Mouse (Mus musculus) forebrain, embryonic 12.5 days (tissue): ENCODE measurements around the gene Gstm2. TPM values are rescaled to one million over a fixed set of nuclear protein-coding genes. Genes with fewer than 3 reads are reported as not detected.
"Not testable (repeated sequence)": the region's sequence is repeated elsewhere in the genome, so short reads cannot be mapped to it uniquely, and the experiment has no call there.

Experiments used
- ATAC-seq: fragments of 200-750 bp; cut with Nextera tagmentation; 2 replicates; pipeline ENCODE4 v1.8.0; 2017; ENCODE audit warnings: moderate TSS enrichment; ENCODE audit not compliant: low FRiP score
- H3K27ac ChIP-seq: fragments of 300-500 bp; sonication (generic); 2 replicates; pipeline ENCODE4 v1.5.1; 2016; ENCODE audit warnings: mild to moderate bottlenecking
- H3K27me3 ChIP-seq: fragments of 300-500 bp; sonication (generic); 2 replicates; pipeline ENCODE4 v1.6.1; 2016; ENCODE audit warnings: mild to moderate bottlenecking
- H3K36me3 ChIP-seq: fragments of 300-500 bp; sonication (generic); replicated peaks from 2 replicates; pipeline ENCODE4 v1.6.1; 2016; ENCODE audit warnings: mild to moderate bottlenecking
- H3K4me1 ChIP-seq: fragments of 300-500 bp; sonication (generic); 2 replicates; pipeline ENCODE4 v1.6.1; 2016
- H3K4me2 ChIP-seq: fragments of 300-500 bp; sonication (generic); 2 replicates; pipeline ENCODE4 v1.6.1; 2016; ENCODE audit warnings: mild to moderate bottlenecking, moderate library complexity
- H3K4me3 ChIP-seq: fragments of 300-500 bp; sonication (generic); replicated peaks from 2 replicates; pipeline ENCODE4 v1.5.1; 2016; ENCODE audit warnings: mild to moderate bottlenecking
- H3K9ac ChIP-seq: fragments of 300-500 bp; sonication (generic); 2 replicates; pipeline ENCODE4 v1.6.1; 2016; ENCODE audit warnings: mild to moderate bottlenecking
- H3K9me3 ChIP-seq: fragments of 300-500 bp; sonication (generic); 2 replicates; pipeline ENCODE4 v1.6.1; 2016
- WGBS: fragments of 180-500 bp; shearing (Covaris S2); methylation state at CpG from one replicate; pipeline ENCODE4 v1.1.7; 2016; 5-methylcytosine and 5-hydroxymethylcytosine counted together
- polyA plus RNA-seq: library from polyadenylated mRNA; unstranded; fragments of >200 nt; fragmentation: Nextera tagmentation; extraction: Ambion mirVana; gene quantifications from 2 replicates; pipeline ENCODE4 v1.2.1, GENCODE M21; 2016

Gene Gstm2
- polyA plus RNA-seq, 1 experiment from 2014 or later: 9.3 TPM

GRCm38 (mm10) chr3:107953906-107954305 lies 32.3 kb downstream of the Gstm2 start:
- Histone ChIP-seq H3K27ac (no peak overlapping the region), H3K36me3 (no peaks in the 10 kb centered on the region), H3K4me2 (no peak overlapping the region), H3K27me3 (no peaks in the 10 kb centered on the region), H3K9me3 (no peaks in the 10 kb centered on the region), H3K4me1 (no peaks in the 10 kb centered on the region), H3K4me3 (no peak overlapping the region), H3K9ac (no peak overlapping the region)
- WGBS: 84% methylated on average over 5 of the region's 5 CpGs
- no peak for ATAC-seq

GRCm38 (mm10) chr3:107953328-107953755 lies 32.9 kb downstream of the Gstm2 start:
- no peak overlapping the region for H3K4me3 ChIP-seq
- ATAC-seq: no peak
- H3K9me3 ChIP-seq: no peaks in the 10 kb centered on the region
- H3K4me1 ChIP-seq: no peaks in the 10 kb centered on the region
- no peak overlapping the region for H3K27ac ChIP-seq
- no peak overlapping the region for H3K9ac ChIP-seq
- no peaks in the 10 kb centered on the region for H3K27me3 ChIP-seq
- no peak overlapping the region for H3K4me2 ChIP-seq
- 21% methylated on average over 6 of the region's 6 CpGs for WGBS
- no peaks in the 10 kb centered on the region for H3K36me3 ChIP-seq

GRCm38 (mm10) chr3:107950531-107950930 lies 35.7 kb downstream of the Gstm2 start:
- H3K4me3 ChIP-seq: no peak overlapping the region
- ATAC-seq: no peak
- H3K4me2 ChIP-seq: no peak overlapping the region
- H3K9me3 ChIP-seq: no peaks in the 10 kb centered on the region
- H3K4me1 ChIP-seq: no peaks in the 10 kb centered on the region
- no peak overlapping the region for H3K9ac ChIP-seq
- H3K36me3 ChIP-seq: no peaks in the 10 kb centered on the region
- WGBS: 90% methylated on average over 11 of the region's 11 CpGs
- H3K27ac ChIP-seq: no peak overlapping the region
- no peaks in the 10 kb centered on the region for H3K27me3 ChIP-seq

- H3K27ac ChIP-seq, H3K9me3 ChIP-seq, ATAC-seq, H3K36me3 ChIP-seq, H3K4me2 ChIP-seq, H3K4me3 ChIP-seq, H3K9ac ChIP-seq, H3K27me3 ChIP-seq, H3K4me1 ChIP-seq: not testable (repeated sequence)
- WGBS: 97% methylated on average over 1 of the region's 1 CpGs
Observed at GRCm38 (mm10) chr3:107949461-107949860, 36.8 kb downstream of the Gstm2 start.

GRCm38 (mm10) chr3:107945729-107946128 lies 40.5 kb downstream of the Gstm2 start:
- no peak for ATAC-seq
- Histone ChIP-seq H3K27ac (no peak overlapping the region), H3K36me3 (no peaks in the 10 kb centered on the region), H3K4me3 (no peak overlapping the region), H3K9ac (no peak overlapping the region), H3K4me1 (peaks cover 10% of the 10 kb centered on the region), H3K4me2 (no peak overlapping the region), H3K9me3 (no peaks in the 10 kb centered on the region), H3K27me3 (no peaks in the 10 kb centered on the region)
- 52% methylated on average over 4 of the region's 4 CpGs for WGBS

GRCm38 (mm10) chr3:107943239-107943990 lies 42.8 kb downstream of the Gstm2 start, which contains the start of gene Gstm6:
Gstm6 (minus strand) TSS chr3:107943749.
- peak; percentile 90 for ATAC-seq
- Histone ChIP-seq H3K9me3 (no peaks in the 10 kb centered on the region), H3K36me3 (no peaks in the 10 kb centered on the region), H3K4me2 (peak within 1 kb of the TSS; percentile 56), H3K4me1 (peaks cover 17% of the 10 kb centered on the region), H3K27me3 (no peaks in the 10 kb centered on the region), H3K9ac (0 out of 2 replicates have a peak within 1 kb of the TSS, but pooled peaks have one; percentile 38), H3K27ac (no peak within 1 kb of the TSS), H3K4me3 (peak within 1 kb of the TSS; percentile 31)
- 15% methylated on average over 20 of the region's 20 CpGs for whole genome bisulfite sequencing

- no peak for ATAC-seq
- WGBS: 80% methylated on average over 4 of the region's 4 CpGs
Observed at GRCm38 (mm10) chr3:107941261-107941660, 45.0 kb downstream of the Gstm2 start.

GRCm38 (mm10) chr3:107940524-107940923 lies 45.7 kb downstream of the Gstm2 start:
- Histone ChIP-seq H3K9ac (no peak overlapping the region), H3K4me1 (peaks cover 17% of the 10 kb centered on the region), H3K4me3 (no peak overlapping the region), H3K9me3 (no peaks in the 10 kb centered on the region), H3K27ac (no peak overlapping the region), H3K27me3 (no peaks in the 10 kb centered on the region), H3K36me3 (no peaks in the 10 kb centered on the region), H3K4me2 (no peak overlapping the region)
- 89% methylated on average over 7 of the region's 7 CpGs for WGBS
- no peak for ATAC-seq

More at GRCm38 (mm10) chr3:107941261-107941660, 45.0 kb downstream of the Gstm2 start:
- Histone ChIP-seq H3K4me1 (peaks cover 17% of the 10 kb centered on the region), H3K4me2 (no peak overlapping the region), H3K9ac (no peak overlapping the region), H3K27ac (no peak overlapping the region), H3K4me3 (no peak overlapping the region), H3K9me3 (no peaks in the 10 kb centered on the region), H3K36me3 (no peaks in the 10 kb centered on the region), H3K27me3 (no peaks in the 10 kb centered on the region)

- Histone ChIP-seq H3K36me3 (no peaks in the 10 kb centered on the region), H3K4me1 (peaks cover 17% of the 10 kb centered on the region), H3K9ac (no peak overlapping the region), H3K27ac (no peak overlapping the region), H3K9me3 (no peaks in the 10 kb centered on the region), H3K4me2 (no peak overlapping the region), H3K27me3 (no peaks in the 10 kb centered on the region), H3K4me3 (no peak overlapping the region)
- ATAC-seq: no peak
- WGBS: 64% methylated on average over 4 of the region's 4 CpGs
Observed at GRCm38 (mm10) chr3:107939830-107940229, 46.4 kb downstream of the Gstm2 start.

GRCm38 (mm10) chr3:107939403-107939802 lies 46.9 kb downstream of the Gstm2 start:
- peak; percentile 16; the same call in 1 of the 2 replicates for ATAC-seq
- 55% methylated on average over 3 of the region's 3 CpGs for WGBS
- H3K9ac ChIP-seq: no peak overlapping the region
- no peak overlapping the region for H3K4me3 ChIP-seq
- H3K36me3 ChIP-seq: no peaks in the 10 kb centered on the region
- H3K4me1 ChIP-seq: peaks cover 17% of the 10 kb centered on the region
- H3K27me3 ChIP-seq: no peaks in the 10 kb centered on the region
- no peaks in the 10 kb centered on the region for H3K9me3 ChIP-seq
- H3K27ac ChIP-seq: no peak overlapping the region
- H3K4me2 ChIP-seq: no peak overlapping the region

- Histone ChIP-seq H3K4me2 (no peak overlapping the region), H3K4me3 (no peak overlapping the region), H3K9me3 (no peaks in the 10 kb centered on the region), H3K27ac (no peak overlapping the region), H3K36me3 (no peaks in the 10 kb centered on the region), H3K27me3 (peaks cover 4% of the 10 kb centered on the region; the same call in 1 of the 2 replicates), H3K9ac (no peak overlapping the region), H3K4me1 (peaks cover 16% of the 10 kb centered on the region)
- ATAC-seq: no peak
- 65% methylated on average over 3 of the region's 3 CpGs for WGBS
Observed at GRCm38 (mm10) chr3:107935888-107936287, 50.4 kb downstream of the Gstm2 start.

GRCm38 (mm10) chr3:107935268-107935667 lies 51.0 kb downstream of the Gstm2 start:
- Histone ChIP-seq H3K9me3 (no peaks in the 10 kb centered on the region), H3K4me3 (no peak overlapping the region), H3K27ac (no peak overlapping the region), H3K4me1 (peaks cover 22% of the 10 kb centered on the region), H3K4me2 (no peak overlapping the region), H3K9ac (no peak overlapping the region), H3K36me3 (no peaks in the 10 kb centered on the region), H3K27me3 (peaks cover 4% of the 10 kb centered on the region; the same call in 1 of the 2 replicates)
- 85% methylated on average over 3 of the region's 3 CpGs for WGBS
- ATAC-seq: no peak

GRCm38 (mm10) chr3:107932128-107932527 lies 54.1 kb downstream of the Gstm2 start:
- peak; percentile 15 for ATAC-seq
- Histone ChIP-seq H3K4me2 (no peak overlapping the region), H3K9me3 (no peaks in the 10 kb centered on the region), H3K27me3 (peaks cover 4% of the 10 kb centered on the region; the same call in 1 of the 2 replicates), H3K4me3 (no peak overlapping the region), H3K27ac (no peak overlapping the region), H3K4me1 (peaks cover 16% of the 10 kb centered on the region; the same call in 1 of the 2 replicates), H3K36me3 (no peaks in the 10 kb centered on the region), H3K9ac (no peak overlapping the region)
- 75% methylated on average over 6 of the region's 6 CpGs for WGBS
